Comparison of ENCODE assay signal across 17 mouse cellular contexts in the genomic region with DNA sequence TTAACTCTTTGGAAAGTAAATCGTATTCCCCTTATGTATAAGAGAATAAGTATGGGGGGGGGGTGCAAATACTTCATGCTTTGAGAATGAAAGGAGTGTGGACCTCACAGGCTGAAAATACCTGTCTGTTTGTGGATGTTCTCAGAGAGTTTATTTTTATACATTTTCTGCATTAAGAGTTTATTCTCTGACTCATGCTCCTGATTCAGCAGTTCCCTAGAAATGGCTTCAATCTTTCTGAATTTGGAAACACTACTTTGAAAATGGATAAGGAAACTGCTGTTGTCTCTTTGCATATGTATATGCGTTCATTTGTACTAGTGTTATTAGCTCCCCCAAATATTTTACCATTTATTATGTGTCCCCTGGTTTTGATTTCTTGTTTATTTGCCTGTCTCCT.
"Had no signal": no experiment of that assay in that cellular context is flagged by ENCODE, and none has a peak within 500 bp of the region (broad histone marks: within the 10 kb centered on the region; RNA-seq: fewer than 3 reads in every experiment).

No protein-coding gene starts in this region.

- ATAC-seq: liver, embryonic 12.5 days; liver, postnatal 0 days; lung, postnatal 0 days; midbrain, embryonic 13.5 days; midbrain, embryonic 15.5 days; midbrain, embryonic 16.5 days had no signal

- DNase-seq: left cerebral cortex, postnatal 4 days; liver; liver, embryonic 13.5 days; liver, postnatal 0 days; lung, adult 18-20 months; lung, adult 2 months; lung, embryonic 14.5 days; lung, postnatal 10 days; lung, postnatal 14 days; lung, postnatal 36 days; lung, postnatal 4 days; midbrain, embryonic 14.5 days had no signal
